Mouse (Mus musculus): ENCODE data around the gene Cmip.

Gene Cmip

GRCm38 (mm10) chr8:117294812-117295211 lies 37.9 kb downstream of the Cmip start:
- DNase-seq (ENCODE audit: low read depth, low spot score): no peak

- no peak for DNase-seq (ENCODE audit: low read depth, low spot score)
Measured at GRCm38 (mm10) chr8:117297913-117298518, 41.2 kb downstream of the Cmip start.

- no peak for DNase-seq (ENCODE audit: low read depth, low spot score)
Measured at GRCm38 (mm10) chr8:117299204-117299603, 42.3 kb downstream of the Cmip start.

- DNase-seq (ENCODE audit: low read depth, low spot score): no peak
Measured at GRCm38 (mm10) chr8:117300188-117300587, 43.3 kb downstream of the Cmip start.

GRCm38 (mm10) chr8:117301457-117302041 lies 44.7 kb downstream of the Cmip start:
- DNase-seq (ENCODE audit: low read depth, low spot score): no peak

GRCm38 (mm10) chr8:117302072-117302471 lies 45.2 kb downstream of the Cmip start:
- DNase-seq (ENCODE audit: low read depth, low spot score): no peak

- no peak for DNase-seq (ENCODE audit: low read depth, low spot score)
Measured at GRCm38 (mm10) chr8:117303666-117304065, 46.8 kb downstream of the Cmip start.

GRCm38 (mm10) chr8:117305405-117305804 lies 48.5 kb downstream of the Cmip start:
- DNase-seq (ENCODE audit: low read depth, low spot score): no peak

- DNase-seq (ENCODE audit: low read depth, low spot score): no peak
Measured at GRCm38 (mm10) chr8:117306756-117307155, 49.9 kb downstream of the Cmip start.

- DNase-seq (ENCODE audit: low read depth, low spot score): no peak
Measured at GRCm38 (mm10) chr8:117307221-117307620, 50.4 kb downstream of the Cmip start.

- no peak for DNase-seq (ENCODE audit: low read depth, low spot score)
Measured at GRCm38 (mm10) chr8:117308303-117309095, 51.6 kb downstream of the Cmip start.

GRCm38 (mm10) chr8:117309653-117310274 lies 52.9 kb downstream of the Cmip start:
- DNase-seq (ENCODE audit: low read depth, low spot score): no peak

GRCm38 (mm10) chr8:117310961-117311561 lies 54.2 kb downstream of the Cmip start:
- DNase-seq (ENCODE audit: low read depth, low spot score): no peak

- DNase-seq (ENCODE audit: low read depth, low spot score): peak; percentile 62
Measured at GRCm38 (mm10) chr8:117314308-117314953, 57.6 kb downstream of the Cmip start.

- DNase-seq (ENCODE audit: low read depth, low spot score): no peak
Measured at GRCm38 (mm10) chr8:117315727-117316126, 58.9 kb downstream of the Cmip start.

- no peak for DNase-seq (ENCODE audit: low read depth, low spot score)
Measured at GRCm38 (mm10) chr8:117317478-117317877, 60.6 kb downstream of the Cmip start.

GRCm38 (mm10) chr8:117318911-117319826 lies 62.3 kb downstream of the Cmip start:
- no peak for DNase-seq (ENCODE audit: low read depth, low spot score)

- no peak for DNase-seq (ENCODE audit: low read depth, low spot score)
Measured at GRCm38 (mm10) chr8:117320616-117321015, 63.8 kb downstream of the Cmip start.

GRCm38 (mm10) chr8:117321232-117321631 lies 64.4 kb downstream of the Cmip start:
- DNase-seq (ENCODE audit: low read depth, low spot score): no peak

GRCm38 (mm10) chr8:117322021-117322420 lies 65.2 kb downstream of the Cmip start:
- DNase-seq (ENCODE audit: low read depth, low spot score): no peak

Data from mesoderm, embryonic 11.5 days (tissue).